Mouse (Mus musculus) heart, embryonic 14.5 days (tissue): ENCODE measurements around the gene Zfp69. TPM values are rescaled to one million over a fixed set of nuclear protein-coding genes. Genes with fewer than 3 reads are reported as not detected.

ENCODE experiments used
- ATAC-seq: fragments of 200-750 bp; cut with Nextera tagmentation; 2 replicates; pipeline ENCODE4 v1.8.0; 2017; ENCODE audit warnings: low read depth, moderate TSS enrichment; ENCODE audit not compliant: insufficient number of reproducible peaks, insufficient read depth, low FRiP score
- H3K27ac ChIP-seq, 2 experiments: fragments of 200-500 bp in 1 of 2; fragments of 300-500 bp in 1 of 2; sonication (generic) in 1 of 2; replicated peaks in 1 of 2; 2 replicates each; pipeline ENCODE4 v1.5.1; 2012 to 2014; ENCODE audit warnings: low read depth in 2 of 2, low read length in 2 of 2, control low read depth in 1 of 2, mild to moderate bottlenecking in 1 of 2, mixed read lengths in 1 of 2; ENCODE audit not compliant: control insufficient read depth in 1 of 2, insufficient read depth in 1 of 2
- H3K27me3 ChIP-seq: fragments of 300-500 bp; sonication (generic); 2 replicates; pipeline ENCODE4 v1.6.1; 2014; ENCODE audit warnings: mild to moderate bottlenecking, low read length, control low read depth; ENCODE audit not compliant: control insufficient read depth, insufficient read depth
- H3K36me3 ChIP-seq: fragments of 300-500 bp; sonication (generic); 2 replicates; pipeline ENCODE4 v1.6.1; 2014; ENCODE audit warnings: mild to moderate bottlenecking, control low read depth, low read length, mixed read lengths; ENCODE audit not compliant: control insufficient read depth, insufficient read depth
- H3K4me1 ChIP-seq, 2 experiments: fragments of 200-500 bp in 1 of 2; fragments of 300-500 bp in 1 of 2; sonication (generic) in 1 of 2; 2 replicates each; pipeline ENCODE4 v1.6.1; 2012 to 2014; ENCODE audit warnings: low read length in 2 of 2, control low read depth in 1 of 2, mixed read lengths in 1 of 2; ENCODE audit not compliant: control insufficient read depth in 2 of 2, insufficient read depth in 2 of 2
- H3K4me2 ChIP-seq: fragments of 300-500 bp; sonication (generic); 2 replicates; pipeline ENCODE4 v1.6.1; 2014; ENCODE audit warnings: mild to moderate bottlenecking, low read length
- H3K4me3 ChIP-seq, 2 experiments: fragments of 200-500 bp in 1 of 2; fragments of 300-500 bp in 1 of 2; sonication (generic) in 1 of 2; 2 replicates each; pipeline ENCODE4 v1.5.1; 2012 to 2014; ENCODE audit warnings: low read length in 2 of 2, mild to moderate bottlenecking in 2 of 2, control low read depth in 1 of 2, low read depth in 1 of 2, moderate library complexity in 1 of 2; ENCODE audit not compliant: control insufficient read depth in 1 of 2, insufficient read depth in 1 of 2
- H3K9ac ChIP-seq: fragments of 300-500 bp; sonication (generic); 2 replicates; pipeline ENCODE4 v1.6.1; 2014; ENCODE audit warnings: mild to moderate bottlenecking, low read length
- H3K9me3 ChIP-seq: fragments of 300-500 bp; sonication (generic); 2 replicates; pipeline ENCODE4 v1.6.1; 2016; ENCODE audit warnings: low read length, control low read depth; ENCODE audit not compliant: control insufficient read depth
- WGBS: fragments of 180-500 bp; shearing (Covaris S2); extraction: QIAGEN DNeasy Blood & Tissue Kit; methylation state at CpG from one replicate; pipeline ENCODE4 v1.1.7; 2014; 5-methylcytosine and 5-hydroxymethylcytosine counted together
- polyA plus RNA-seq: library from polyadenylated mRNA; unstranded; fragments of >200 nt; fragmentation: Nextera tagmentation; extraction: Ambion mirVana; gene quantifications from 2 replicates; pipeline ENCODE4 v1.2.1, GENCODE M21; 2014

Zfp69 gene
- polyA plus RNA-seq, 1 experiment from 2014 or later, result 14.3 TPM

GRCm38 (mm10) chr4:120953038-120953437 is 1.5 kb upstream of the Zfp69 start:
- H3K4me2 ChIP-seq, result no peak overlapping the region
- ATAC-seq, result no peak
- H3K27ac ChIP-seq, result peak overlapping the region; percentile 27 to 93; a peak in 3 of 4 replicates
- H3K27me3 ChIP-seq, result no peaks in the 10 kb centered on the region
- H3K9ac ChIP-seq, result no peak overlapping the region
- H3K9me3 ChIP-seq, result no peaks in the 10 kb centered on the region
- WGBS, result 66% methylated on average over 4 of the region's 4 CpGs
- H3K36me3 ChIP-seq, result no peaks in the 10 kb centered on the region; the same call in 1 of the 2 replicates
- peaks cover 0 to 8% of the 10 kb centered on the region in 2 experiments; a peak in 2 of 4 replicates for H3K4me1 ChIP-seq
- H3K4me3 ChIP-seq, result no peak overlapping the region

GRCm38 (mm10) chr4:120952163-120952562 is 664 bp upstream of the Zfp69 start:
- H3K36me3 ChIP-seq, result peaks cover 4% of the 10 kb centered on the region
- no peaks in the 10 kb centered on the region for H3K9me3 ChIP-seq
- H3K4me3 ChIP-seq, result peak overlapping the region; percentile 82 to 86; a peak in 3 of 4 replicates
- 38% methylated on average over 6 of the region's 6 CpGs for WGBS
- peak overlapping the region; percentile 80 for H3K4me2 ChIP-seq
- peak; percentile 28; the same call in 1 of the 2 replicates for ATAC-seq
- peak overlapping the region; percentile 93 to 96 for H3K27ac ChIP-seq
- H3K9ac ChIP-seq, result peak overlapping the region; percentile 93
- no peaks in the 10 kb centered on the region for H3K27me3 ChIP-seq
- H3K4me1 ChIP-seq, result peaks cover 0 to 8% of the 10 kb centered on the region in 2 experiments; a peak in 2 of 4 replicates

DNA sequence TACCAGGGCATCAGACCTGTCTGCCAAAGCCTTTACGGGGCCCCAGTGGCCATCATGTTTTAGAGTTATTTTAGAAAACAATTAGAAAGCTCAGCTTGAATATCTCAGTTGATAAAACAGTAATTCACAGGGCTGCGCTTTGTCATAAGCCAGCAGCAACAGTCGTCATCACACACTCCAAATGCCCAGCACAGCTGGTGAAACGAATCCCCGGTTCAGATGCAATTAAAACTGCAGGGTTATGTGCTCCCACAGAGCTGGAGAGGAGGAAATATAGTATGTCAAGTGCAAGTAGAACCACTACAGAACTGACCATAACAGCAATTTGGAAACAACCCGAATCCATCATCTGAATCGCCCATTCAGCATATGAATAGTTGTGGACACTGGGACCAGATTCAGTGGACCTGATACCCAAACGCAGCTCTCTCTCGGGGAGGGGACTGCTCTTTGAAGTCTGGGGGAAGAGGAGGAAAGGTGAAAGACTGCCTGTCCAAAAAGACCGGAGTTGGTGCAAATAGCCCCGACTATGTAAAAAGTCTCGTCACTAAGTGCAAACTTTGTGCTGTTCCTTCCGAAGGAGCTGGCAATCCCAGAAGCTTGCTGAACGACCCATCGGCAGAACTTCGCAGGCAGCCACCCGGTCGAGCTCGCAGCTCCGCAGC is 604 bp downstream of the Zfp69 start:
- WGBS, result 1% methylated on average over 20 of the region's 20 CpGs
- ATAC-seq, result 0 out of 2 replicates have a peak, but pooled peaks have one; percentile 21

GRCm38 (mm10) chr4:120948938-120949337 is 2.6 kb downstream of the Zfp69 start:
- Histone ChIP-seq H3K9me3 (no peaks in the 10 kb centered on the region), H3K27ac (peak overlapping the region; percentile 1 to 93; a peak in 3 of 4 replicates), H3K9ac (peak overlapping the region; percentile 93; the same call in 1 of the 2 replicates), H3K36me3 (peaks cover 32% of the 10 kb centered on the region), H3K4me2 (peak overlapping the region; percentile 80), H3K27me3 (no peaks in the 10 kb centered on the region), H3K4me3 (peak overlapping the region; percentile 2 to 82; a peak in 2 of 4 replicates), H3K4me1 (peaks cover 0 to 8% of the 10 kb centered on the region in 2 experiments; a peak in 2 of 4 replicates)
- WGBS, result 54% methylated on average over 3 of the region's 3 CpGs
- no peak for ATAC-seq

More for the DNA sequence above, 604 bp downstream of the Zfp69 start:
- Histone ChIP-seq H3K4me3 (peak overlapping the region; percentile 82 to 86), H3K4me1 (peaks cover 0 to 8% of the 10 kb centered on the region in 2 experiments; a peak in 2 of 4 replicates), H3K27me3 (no peaks in the 10 kb centered on the region), H3K27ac (peak overlapping the region; percentile 87 to 93), H3K4me2 (peak overlapping the region; percentile 80), H3K9ac (peak overlapping the region; percentile 93), H3K9me3 (no peaks in the 10 kb centered on the region), H3K36me3 (peaks cover 16% of the 10 kb centered on the region)

- no peak overlapping the region for H3K9ac ChIP-seq
- H3K4me3 ChIP-seq, result no peak overlapping the region
- peaks cover 9% of the 10 kb centered on the region for H3K9me3 ChIP-seq
- no peak overlapping the region for H3K27ac ChIP-seq
- WGBS, result 57% methylated on average over 3 of the region's 3 CpGs
- H3K27me3 ChIP-seq, result no peaks in the 10 kb centered on the region
- peaks cover 41% of the 10 kb centered on the region for H3K36me3 ChIP-seq
- no peak overlapping the region for H3K4me2 ChIP-seq
- no peaks in the 10 kb centered on the region for H3K4me1 ChIP-seq
- no peak for ATAC-seq
These were observed 16.5 kb downstream of the Zfp69 start for GRCm38 (mm10) chr4:120935006-120935405.

DNA sequence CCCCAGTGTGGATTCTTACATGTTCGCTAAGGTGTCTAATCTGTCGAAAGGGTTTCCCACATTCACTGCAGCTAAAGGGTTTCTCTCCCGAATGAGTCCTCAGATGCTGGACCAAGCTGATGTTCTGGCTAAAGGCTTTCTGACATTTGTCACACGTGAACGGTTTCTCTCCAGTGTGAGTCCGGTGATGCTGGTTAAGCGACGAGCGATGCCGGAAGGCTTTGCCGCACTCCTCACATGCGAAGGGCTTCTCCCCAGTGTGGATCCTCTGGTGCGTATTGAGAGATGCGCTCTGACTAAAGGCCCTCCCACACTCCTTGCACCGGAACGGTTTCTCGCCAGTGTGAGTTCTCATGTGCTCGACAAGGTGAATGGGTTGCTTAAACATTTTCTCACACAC is 20.8 kb downstream of the Zfp69 start:
- H3K27ac ChIP-seq, result no peak overlapping the region
- peaks cover 9% of the 10 kb centered on the region for H3K9me3 ChIP-seq
- no peaks in the 10 kb centered on the region for H3K4me1 ChIP-seq
- peaks cover 41% of the 10 kb centered on the region for H3K36me3 ChIP-seq
- whole genome bisulfite sequencing, result 92% methylated on average over 18 of the region's 18 CpGs
- no peak for ATAC-seq
- H3K4me3 ChIP-seq, result no peak overlapping the region
- H3K4me2 ChIP-seq, result no peak overlapping the region
- no peaks in the 10 kb centered on the region for H3K27me3 ChIP-seq
- H3K9ac ChIP-seq, result no peak overlapping the region

DNA sequence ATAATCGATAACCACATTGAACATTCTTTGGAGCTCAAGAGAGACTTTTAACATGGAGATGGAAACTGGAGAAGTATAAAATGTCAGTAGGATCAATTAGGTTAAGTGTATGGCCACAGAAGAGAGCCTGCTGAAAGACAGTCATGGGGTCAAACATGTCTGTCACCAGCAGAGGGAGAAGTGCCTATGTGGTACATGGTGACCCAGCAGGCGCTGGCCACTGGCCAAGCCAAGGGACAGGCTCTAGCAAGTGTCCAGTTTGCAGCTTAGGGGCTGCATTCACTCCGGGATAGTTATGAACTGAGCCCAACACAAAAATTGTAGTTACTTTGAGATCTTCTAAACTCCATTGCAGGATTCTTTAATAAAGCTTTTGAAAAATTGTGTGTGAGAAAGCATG is 22.8 kb downstream of the Zfp69 start:
- Histone ChIP-seq H3K4me2 (no peak overlapping the region), H3K9ac (no peak overlapping the region), H3K27ac (no peak overlapping the region), H3K36me3 (peaks cover 25% of the 10 kb centered on the region), H3K4me1 (peaks cover 0 to 3% of the 10 kb centered on the region in 2 experiments; a peak in 1 of 4 replicates), H3K27me3 (no peaks in the 10 kb centered on the region), H3K4me3 (no peak overlapping the region), H3K9me3 (peaks cover 9% of the 10 kb centered on the region)
- 75% methylated on average over 3 of the region's 3 CpGs for WGBS
- ATAC-seq, result no peak
